Mouse (Mus musculus): ENCODE measurements around the gene Arpc4.

Gene Arpc4

GRCm38 (mm10) chr6:113364518-113365135 is 13.3 kb upstream of the Arpc4 start:
- DNase-seq (ENCODE audit: low spot score in 2 of 2): no peak

GRCm38 (mm10) chr6:113366639-113367038 is 11.3 kb upstream of the Arpc4 start:
- no peak for DNase-seq (ENCODE audit: low spot score in 2 of 2)

GRCm38 (mm10) chr6:113367574-113367973 is 10.3 kb upstream of the Arpc4 start:
- no peak for DNase-seq (ENCODE audit: low spot score in 2 of 2)

- no peak for DNase-seq (ENCODE audit: low spot score in 2 of 2)
These were observed 9.8 kb upstream of the Arpc4 start for GRCm38 (mm10) chr6:113368124-113368523.

GRCm38 (mm10) chr6:113368577-113368976 is 9.3 kb upstream of the Arpc4 start:
- no peak for DNase-seq (ENCODE audit: low spot score in 2 of 2)

- no peak for DNase-seq (ENCODE audit: low spot score in 2 of 2)
These were observed 7.6 kb upstream of the Arpc4 start for GRCm38 (mm10) chr6:113370194-113370929.

GRCm38 (mm10) chr6:113373491-113373890 is 4.4 kb upstream of the Arpc4 start:
- no peak for DNase-seq (ENCODE audit: low spot score in 2 of 2)

- no peak for DNase-seq (ENCODE audit: low spot score in 2 of 2)
These were observed 781 bp upstream of the Arpc4 start for GRCm38 (mm10) chr6:113377172-113377495.

GRCm38 (mm10) chr6:113379246-113379645 is 1.3 kb downstream of the Arpc4 start:
- DNase-seq (ENCODE audit: low spot score in 2 of 2): no peak

GRCm38 (mm10) chr6:113380480-113380879 is 2.6 kb downstream of the Arpc4 start:
- no peak for DNase-seq (ENCODE audit: low spot score in 2 of 2)

- DNase-seq (ENCODE audit: low spot score in 2 of 2): no peak
These were observed 6.5 kb downstream of the Arpc4 start for GRCm38 (mm10) chr6:113384351-113384927.

GRCm38 (mm10) chr6:113385160-113385714 is 7.3 kb downstream of the Arpc4 start:
- DNase-seq (ENCODE audit: low spot score in 2 of 2): no peak

- DNase-seq (ENCODE audit: low spot score in 2 of 2): no peak
These were observed 8.1 kb downstream of the Arpc4 start for GRCm38 (mm10) chr6:113386025-113386424.

- no peak for DNase-seq (ENCODE audit: low spot score in 2 of 2)
These were observed 11.0 kb downstream of the Arpc4 start, which contains the start of gene Ttll3 for GRCm38 (mm10) chr6:113388960-113389359. Gene Ttll3, plus strand, starts transcription at chr6:113389260.

- DNase-seq (ENCODE audit: low spot score in 2 of 2): no peak
These were observed 12.8 kb downstream of the Arpc4 start for GRCm38 (mm10) chr6:113390715-113391114.

GRCm38 (mm10) chr6:113392015-113392386 is 14.1 kb downstream of the Arpc4 start:
- no peak for DNase-seq (ENCODE audit: low spot score in 2 of 2)

GRCm38 (mm10) chr6:113392387-113393071 is 14.6 kb downstream of the Arpc4 start:
- DNase-seq (ENCODE audit: low spot score in 2 of 2): no peak

- no peak for DNase-seq (ENCODE audit: low spot score in 2 of 2)
These were observed 16.0 kb downstream of the Arpc4 start for GRCm38 (mm10) chr6:113393951-113394350.

- no peak for DNase-seq (ENCODE audit: low spot score in 2 of 2)
These were observed 16.9 kb downstream of the Arpc4 start for GRCm38 (mm10) chr6:113394811-113395210.

GRCm38 (mm10) chr6:113395501-113395900 is 17.6 kb downstream of the Arpc4 start:
- no peak for DNase-seq (ENCODE audit: low spot score in 2 of 2)

- no peak for DNase-seq (ENCODE audit: low spot score in 2 of 2)
These were observed 18.5 kb downstream of the Arpc4 start for GRCm38 (mm10) chr6:113396270-113397030.

GRCm38 (mm10) chr6:113402094-113402493 is 24.2 kb downstream of the Arpc4 start:
- DNase-seq (ENCODE audit: low spot score in 2 of 2): no peak
